Mouse (Mus musculus) midbrain, embryonic 10.5 days (tissue): ENCODE data around the gene Ap3s2. TPM values are rescaled to one million over a fixed set of nuclear protein-coding genes. Genes with fewer than 3 reads are reported as not detected.

Experiments
- DNase-seq: peaks from one replicate; pipeline ENCODE4 v3.0.0-alpha.2; 2017; ENCODE audit warnings: low spot score
- H3K27ac ChIP-seq: fragments of 300-500 bp; sonication (generic); replicated peaks from 2 replicates; pipeline ENCODE4 v1.5.1; 2016; ENCODE audit warnings: mild to moderate bottlenecking
- H3K27me3 ChIP-seq: fragments of 300-500 bp; sonication (generic); 2 replicates; pipeline ENCODE4 v1.6.1; 2016; ENCODE audit warnings: low read depth, mild to moderate bottlenecking; ENCODE audit not compliant: poor library complexity, severe bottlenecking
- H3K36me3 ChIP-seq: fragments of 300-500 bp; sonication (generic); 2 replicates; pipeline ENCODE4 v1.6.1; 2016; ENCODE audit warnings: mild to moderate bottlenecking, moderate library complexity
- H3K4me1 ChIP-seq: fragments of 300-500 bp; sonication (generic); 2 replicates; pipeline ENCODE4 v1.6.1; 2016
- H3K4me3 ChIP-seq: fragments of 300-500 bp; sonication (generic); 2 replicates; pipeline ENCODE4 v1.5.1; 2016; ENCODE audit warnings: mild to moderate bottlenecking, moderate library complexity
- H3K9me3 ChIP-seq: fragments of 300-500 bp; sonication (generic); replicated peaks from 2 replicates; pipeline ENCODE4 v1.6.1; 2016; ENCODE audit warnings: mild to moderate bottlenecking
- WGBS: fragments of 180-500 bp; shearing (Covaris S2); methylation state at CpG from one replicate; pipeline ENCODE4 v1.1.7; 2016; 5-methylcytosine and 5-hydroxymethylcytosine counted together
- polyA plus RNA-seq: library from polyadenylated mRNA; unstranded; fragments of >200 nt; fragmentation: Nextera tagmentation; extraction: Ambion mirVana; gene quantifications from 2 replicates; pipeline ENCODE4 v1.2.1, GENCODE M21; 2016

Ap3s2 gene
- polyA plus RNA-seq, 1 experiment from 2014 or later = 52.3 TPM

DNA sequence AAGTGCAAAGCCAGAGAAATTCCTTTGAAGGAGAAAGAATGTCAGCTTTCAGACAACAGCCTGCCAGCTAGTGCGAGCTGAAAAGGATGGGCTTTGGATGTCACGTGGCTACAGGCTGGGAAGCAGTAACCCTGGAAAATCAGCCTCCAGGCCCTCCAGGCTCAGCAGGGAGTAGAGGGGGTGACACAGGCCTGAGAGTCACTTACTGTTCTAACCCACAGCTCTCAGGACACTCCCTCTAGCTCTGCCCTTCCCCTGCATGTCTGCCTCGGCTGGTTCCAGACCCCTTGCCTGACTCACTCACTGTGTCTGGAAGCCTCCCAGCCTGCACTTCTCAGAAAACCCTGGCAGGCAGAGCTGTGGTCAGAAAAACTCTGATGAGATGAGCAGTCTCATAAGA, 39.5 kb downstream of the Ap3s2 start:
- H3K4me1 ChIP-seq = no peaks in the 10 kb centered on the region
- no peaks in the 10 kb centered on the region for H3K27me3 ChIP-seq
- DNase-seq = no peak
- no peak overlapping the region for H3K27ac ChIP-seq
- H3K4me3 ChIP-seq = no peak overlapping the region
- H3K9me3 ChIP-seq = no peaks in the 10 kb centered on the region
- peaks cover 74% of the 10 kb centered on the region for H3K36me3 ChIP-seq
- 65% methylated on average over 3 of the region's 3 CpGs for WGBS

DNA sequence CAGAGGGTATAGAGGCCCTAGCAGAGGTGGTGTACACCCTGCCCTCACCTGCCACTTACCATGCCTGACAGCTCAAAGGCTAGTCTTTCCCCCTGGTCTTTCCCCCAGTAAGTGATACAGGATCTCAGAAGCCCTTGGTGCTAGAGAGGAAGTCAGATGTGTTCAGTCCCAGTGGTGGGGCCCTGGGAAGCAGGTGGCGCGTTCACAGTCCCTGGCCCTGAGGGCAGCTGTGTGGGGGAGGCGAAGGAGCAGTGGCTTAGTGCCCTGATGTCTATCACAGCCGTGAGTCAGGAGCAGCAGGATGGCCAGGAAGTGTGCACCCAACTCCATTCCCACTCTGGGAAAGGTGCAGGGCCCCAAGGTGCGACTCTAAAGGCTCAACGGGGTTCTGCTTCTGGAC, 40.4 kb downstream of the Ap3s2 start:
- WGBS = 86% methylated on average over 6 of the region's 6 CpGs
- H3K27me3 ChIP-seq = no peaks in the 10 kb centered on the region
- no peak overlapping the region for H3K27ac ChIP-seq
- DNase-seq = no peak
- no peaks in the 10 kb centered on the region for H3K4me1 ChIP-seq
- no peak overlapping the region for H3K4me3 ChIP-seq
- no peaks in the 10 kb centered on the region for H3K9me3 ChIP-seq
- H3K36me3 ChIP-seq = peaks cover 71% of the 10 kb centered on the region

DNA sequence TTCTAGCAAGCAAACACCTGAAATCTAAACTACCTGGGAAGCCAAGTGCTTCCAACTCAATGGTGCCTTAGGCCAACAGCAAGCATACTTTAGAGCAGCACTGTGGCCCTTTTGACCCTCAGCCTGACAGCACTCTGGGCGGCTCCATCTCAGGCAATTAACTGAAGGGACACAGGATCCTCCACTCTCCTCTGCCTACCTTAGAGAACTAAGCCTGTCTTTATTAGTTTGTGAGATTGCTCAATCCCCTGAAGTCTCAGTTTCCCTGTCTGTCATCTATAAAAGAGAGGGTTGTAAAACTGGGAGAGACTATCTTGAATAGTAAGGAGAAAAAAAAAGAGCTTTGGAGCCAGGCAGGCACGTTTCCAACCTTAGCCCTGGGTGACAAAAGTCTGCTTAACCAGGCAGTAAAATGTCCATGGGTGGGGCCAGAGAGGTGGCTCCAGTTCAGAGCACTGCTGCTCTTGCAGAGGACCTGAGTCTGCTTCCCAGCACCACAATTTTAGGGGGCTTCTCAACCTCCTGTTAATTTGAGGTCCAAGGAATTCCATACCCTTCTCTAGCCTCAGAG, 41.9 kb downstream of the Ap3s2 start:
- no peak for DNase-seq
- 80% methylated on average over 2 of the region's 2 CpGs for WGBS
- no peak overlapping the region for H3K27ac ChIP-seq
- H3K9me3 ChIP-seq = no peaks in the 10 kb centered on the region
- peaks cover 65% of the 10 kb centered on the region for H3K36me3 ChIP-seq
- no peak overlapping the region for H3K4me3 ChIP-seq
- no peaks in the 10 kb centered on the region for H3K27me3 ChIP-seq
- no peaks in the 10 kb centered on the region for H3K4me1 ChIP-seq

DNA sequence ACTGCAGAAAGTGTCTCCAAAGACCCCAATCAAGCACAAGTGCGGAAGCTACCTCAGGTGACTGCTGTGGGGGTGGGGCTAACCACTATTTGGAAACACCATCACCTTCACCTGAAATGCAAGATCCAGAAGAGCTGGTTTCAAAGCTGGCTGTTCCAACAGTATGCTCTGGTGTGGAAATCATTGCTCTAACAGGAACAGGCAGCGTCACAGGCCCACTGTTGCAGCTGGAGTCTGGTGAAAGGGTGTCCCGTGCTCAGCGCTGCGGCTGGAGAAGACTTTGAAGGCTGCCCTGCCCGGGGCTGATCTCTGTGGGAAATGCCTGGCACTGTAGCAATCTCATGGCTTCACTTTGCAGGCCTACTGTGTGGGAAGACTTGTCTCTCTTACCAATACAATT, 47.0 kb downstream of the Ap3s2 start:
- H3K4me1 ChIP-seq = peaks cover 10% of the 10 kb centered on the region
- peaks cover 17% of the 10 kb centered on the region for H3K36me3 ChIP-seq
- H3K4me3 ChIP-seq = no peak overlapping the region
- H3K27me3 ChIP-seq = no peaks in the 10 kb centered on the region
- no peak overlapping the region for H3K27ac ChIP-seq
- no peak for DNase-seq
- 88% methylated on average over 6 of the region's 6 CpGs for WGBS
- H3K9me3 ChIP-seq = no peaks in the 10 kb centered on the region

DNA sequence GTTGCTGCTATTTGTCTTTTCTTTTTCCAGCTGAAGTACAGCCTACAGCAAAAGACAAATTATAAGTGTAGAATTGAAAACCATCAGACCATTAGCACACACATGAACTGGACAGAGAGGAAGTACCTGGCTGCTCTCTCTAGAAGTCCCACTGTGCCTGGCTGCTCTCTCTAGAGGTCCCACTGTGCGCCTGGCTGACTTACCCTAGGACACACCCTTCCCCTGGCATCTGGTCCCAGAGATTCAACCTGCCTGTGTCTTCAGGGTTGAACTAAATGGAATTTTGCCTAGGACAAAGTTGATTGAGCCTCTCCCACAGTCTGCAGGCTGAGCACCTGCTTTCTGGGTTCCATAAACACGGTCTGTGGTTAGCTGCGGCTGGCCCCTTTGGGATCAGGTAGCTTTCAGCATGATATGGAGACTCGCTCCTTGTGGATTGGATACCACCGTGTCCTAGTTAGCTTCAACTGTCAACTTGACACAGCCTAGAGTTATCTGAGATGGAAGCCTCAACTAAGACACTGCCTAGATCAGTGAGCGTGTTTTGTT, 48.6 kb downstream of the Ap3s2 start:
- 93% methylated on average over 6 of the region's 6 CpGs for WGBS
- DNase-seq = no peak
- peaks cover 12% of the 10 kb centered on the region for H3K36me3 ChIP-seq
- H3K27me3 ChIP-seq = no peaks in the 10 kb centered on the region
- H3K9me3 ChIP-seq = no peaks in the 10 kb centered on the region
- H3K4me1 ChIP-seq = peaks cover 11% of the 10 kb centered on the region
- H3K4me3 ChIP-seq = no peak overlapping the region
- H3K27ac ChIP-seq = no peak overlapping the region

DNA sequence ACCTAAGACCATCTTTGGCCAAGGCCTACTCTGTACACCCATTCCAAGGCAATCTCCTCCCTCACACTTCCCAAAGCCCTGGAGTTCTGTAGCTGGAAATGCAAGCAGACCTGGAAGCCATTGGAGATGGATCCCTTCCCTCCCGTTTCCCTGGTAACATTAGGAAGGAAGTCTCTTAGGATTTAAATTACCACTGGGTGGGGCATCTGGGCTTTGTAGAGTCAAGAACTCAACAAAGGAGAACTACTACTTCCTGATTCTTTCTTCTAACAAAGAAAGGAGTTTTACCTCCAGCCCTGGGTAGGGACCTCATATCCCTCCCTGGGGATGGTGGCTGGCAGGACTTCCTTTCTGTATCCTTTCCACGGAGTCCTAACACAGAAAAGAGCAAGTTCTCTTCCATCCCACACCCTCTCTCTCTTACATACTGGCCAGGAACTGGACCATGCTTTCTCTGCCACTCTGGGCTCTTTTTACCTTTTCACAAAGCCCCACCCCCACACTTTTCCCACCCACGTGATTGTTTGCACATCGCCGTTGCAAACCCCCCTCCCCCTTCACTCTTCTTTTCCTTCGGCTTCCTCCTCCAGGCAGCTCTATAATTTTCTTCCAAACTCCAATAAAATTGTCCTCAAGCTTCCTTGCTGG, 51.3 kb downstream of the Ap3s2 start:
- Histone ChIP-seq H3K4me1 (peaks cover 17% of the 10 kb centered on the region), H3K27ac (0 out of 2 replicates have a peak overlapping the region, but pooled peaks have one; percentile 19), H3K27me3 (no peaks in the 10 kb centered on the region), H3K9me3 (no peaks in the 10 kb centered on the region), H3K36me3 (no peaks in the 10 kb centered on the region), H3K4me3 (no peak overlapping the region)
- DNase-seq = no peak
- WGBS = 61% methylated on average over 6 of the region's 6 CpGs

DNA sequence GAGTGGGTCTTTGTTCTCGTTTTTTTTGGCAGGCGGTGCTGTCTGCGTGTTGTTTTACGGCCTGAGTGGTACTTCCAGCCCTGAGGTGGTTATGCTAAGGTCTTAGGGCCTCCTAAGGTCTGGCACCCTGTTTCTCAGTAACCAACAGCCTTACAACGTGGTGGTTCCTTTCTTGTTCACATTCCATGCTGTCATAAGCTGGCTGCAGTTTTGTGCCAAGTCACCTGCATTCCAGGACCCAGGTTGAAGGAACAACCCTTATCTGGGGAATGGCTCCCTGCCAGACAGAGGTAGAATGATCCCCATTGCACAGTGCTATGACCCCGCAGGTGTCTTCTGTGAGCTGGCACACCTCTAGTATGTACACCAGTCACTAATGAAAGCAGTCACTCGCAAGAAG, 52.0 kb downstream of the Ap3s2 start:
- H3K4me1 ChIP-seq = peaks cover 17% of the 10 kb centered on the region
- no peak for DNase-seq
- no peaks in the 10 kb centered on the region for H3K36me3 ChIP-seq
- WGBS = 83% methylated on average over 7 of the region's 7 CpGs
- H3K27me3 ChIP-seq = no peaks in the 10 kb centered on the region
- H3K9me3 ChIP-seq = no peaks in the 10 kb centered on the region
- no peak overlapping the region for H3K4me3 ChIP-seq
- no peak overlapping the region for H3K27ac ChIP-seq

DNA sequence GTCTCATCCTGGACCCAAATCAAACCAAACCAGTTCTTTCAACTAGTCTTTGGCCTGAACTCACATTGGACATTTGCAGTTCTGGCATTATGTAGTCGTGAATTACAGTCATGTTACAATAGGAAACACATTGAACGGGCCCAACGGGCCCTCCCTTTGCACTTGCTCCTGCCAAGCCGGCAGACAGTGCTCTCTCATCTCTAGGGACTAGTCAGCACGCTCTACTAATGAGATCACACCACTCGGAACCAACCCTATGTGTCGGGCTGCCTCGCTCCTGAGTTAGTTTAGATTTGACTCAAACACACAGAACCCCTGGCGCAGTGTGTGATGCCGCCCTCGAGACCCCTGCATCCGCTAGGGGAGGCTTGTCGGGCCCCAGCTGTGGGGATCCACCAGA, 52.6 kb downstream of the Ap3s2 start:
- Histone ChIP-seq H3K27me3 (no peaks in the 10 kb centered on the region), H3K36me3 (no peaks in the 10 kb centered on the region), H3K27ac (no peak overlapping the region), H3K4me3 (no peak overlapping the region), H3K4me1 (peaks cover 17% of the 10 kb centered on the region), H3K9me3 (no peaks in the 10 kb centered on the region)
- 83% methylated on average over 13 of the region's 13 CpGs for WGBS
- DNase-seq = no peak

DNA sequence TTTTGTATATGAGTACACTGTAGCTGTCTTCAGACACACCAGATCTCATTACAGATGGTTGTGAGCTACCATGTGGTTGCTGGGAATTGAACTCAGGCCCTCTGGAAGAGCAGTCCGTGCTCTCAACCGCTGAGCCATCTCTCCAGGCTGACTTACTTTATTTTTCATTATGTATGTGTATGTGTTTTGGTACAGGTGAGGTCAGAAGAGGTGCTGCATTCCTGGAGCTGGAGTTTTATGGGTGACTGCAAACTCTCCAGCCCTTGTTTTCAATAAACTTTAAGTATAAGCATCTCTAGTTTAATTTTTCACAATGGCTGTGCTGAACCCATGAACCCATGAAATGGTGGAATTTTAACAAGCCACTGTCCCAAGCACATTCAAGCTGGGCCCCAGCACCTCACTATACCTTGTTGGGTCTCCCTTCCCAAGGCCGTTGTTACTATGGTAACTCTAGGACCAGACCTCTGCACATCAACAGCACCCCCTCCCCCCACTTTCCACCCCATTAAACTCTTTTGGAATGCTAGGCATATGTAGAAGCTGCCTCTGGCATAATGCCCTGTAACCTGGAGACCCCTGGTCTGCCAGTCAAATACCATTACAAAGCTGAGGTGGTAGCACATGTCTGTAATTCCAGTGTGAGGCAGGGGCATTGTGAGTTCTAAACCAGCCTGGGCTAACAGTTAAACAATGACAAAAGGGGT, 54.0 kb downstream of the Ap3s2 start:
- peaks cover 17% of the 10 kb centered on the region for H3K4me1 ChIP-seq
- no peaks in the 10 kb centered on the region for H3K27me3 ChIP-seq
- no peak overlapping the region for H3K4me3 ChIP-seq
- no peak for DNase-seq
- 79% methylated on average over 3 of the region's 3 CpGs for WGBS
- no peak overlapping the region for H3K27ac ChIP-seq
- no peaks in the 10 kb centered on the region for H3K9me3 ChIP-seq
- no peaks in the 10 kb centered on the region for H3K36me3 ChIP-seq

DNA sequence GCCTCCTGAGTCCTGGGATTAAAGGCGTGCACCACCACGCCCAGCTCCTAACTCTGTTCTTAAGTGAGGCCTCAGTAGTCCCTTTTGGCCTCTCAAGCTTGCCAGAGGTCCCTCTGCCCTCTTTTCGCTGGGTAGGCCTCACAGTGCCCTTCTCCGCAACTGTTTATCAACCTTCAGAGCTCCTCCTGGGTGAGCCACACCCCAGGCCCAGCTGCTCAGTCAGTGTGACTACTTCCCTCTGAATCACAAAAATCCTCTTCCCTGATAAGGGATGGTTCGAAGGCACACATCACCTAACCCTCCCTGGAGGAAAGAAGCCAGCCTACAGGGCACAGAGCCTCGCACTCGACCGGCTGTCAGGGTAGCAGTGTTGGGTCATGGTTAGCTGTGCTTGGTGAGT, 58.7 kb downstream of the Ap3s2 start:
- DNase-seq = no peak
- H3K4me1 ChIP-seq = peaks cover 11% of the 10 kb centered on the region
- no peaks in the 10 kb centered on the region for H3K9me3 ChIP-seq
- H3K27ac ChIP-seq = no peak overlapping the region
- no peaks in the 10 kb centered on the region for H3K36me3 ChIP-seq
- H3K27me3 ChIP-seq = no peaks in the 10 kb centered on the region
- WGBS = 92% methylated on average over 8 of the region's 8 CpGs
- H3K4me3 ChIP-seq = no peak overlapping the region

DNA sequence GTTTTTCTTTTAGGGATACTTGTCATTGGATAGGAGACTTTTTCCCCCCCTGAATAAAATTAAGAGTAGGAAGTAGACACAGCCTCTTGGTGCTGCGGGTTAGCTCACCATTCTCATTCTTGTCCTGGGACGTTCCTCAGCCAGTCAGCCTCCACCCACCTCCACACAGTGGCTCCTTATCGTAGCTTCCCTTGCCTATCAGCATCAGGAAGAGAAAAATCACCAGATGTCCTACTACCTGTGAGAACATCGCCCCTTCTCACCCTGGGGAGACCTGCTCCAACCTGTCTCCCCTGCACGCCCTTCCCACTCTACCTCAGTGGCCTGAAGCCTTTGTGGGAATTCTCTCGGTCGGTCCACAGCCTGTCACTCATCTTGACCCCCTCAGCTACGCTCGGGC, 59.6 kb downstream of the Ap3s2 start, which contains the start of gene Anpep:
Anpep (minus strand) TSS at position 249 of the 400 bp plus-strand sequence.
- no peak for DNase-seq
- H3K4me1 ChIP-seq = peaks cover 7% of the 10 kb centered on the region; the same call in 1 of the 2 replicates
- 89% methylated on average over 9 of the region's 9 CpGs for WGBS
- no peaks in the 10 kb centered on the region for H3K27me3 ChIP-seq
- no peak within 1 kb of the TSS for H3K4me3 ChIP-seq
- no peaks in the 10 kb centered on the region for H3K9me3 ChIP-seq
- H3K36me3 ChIP-seq = no peaks in the 10 kb centered on the region
- no peak within 1 kb of the TSS for H3K27ac ChIP-seq

DNA sequence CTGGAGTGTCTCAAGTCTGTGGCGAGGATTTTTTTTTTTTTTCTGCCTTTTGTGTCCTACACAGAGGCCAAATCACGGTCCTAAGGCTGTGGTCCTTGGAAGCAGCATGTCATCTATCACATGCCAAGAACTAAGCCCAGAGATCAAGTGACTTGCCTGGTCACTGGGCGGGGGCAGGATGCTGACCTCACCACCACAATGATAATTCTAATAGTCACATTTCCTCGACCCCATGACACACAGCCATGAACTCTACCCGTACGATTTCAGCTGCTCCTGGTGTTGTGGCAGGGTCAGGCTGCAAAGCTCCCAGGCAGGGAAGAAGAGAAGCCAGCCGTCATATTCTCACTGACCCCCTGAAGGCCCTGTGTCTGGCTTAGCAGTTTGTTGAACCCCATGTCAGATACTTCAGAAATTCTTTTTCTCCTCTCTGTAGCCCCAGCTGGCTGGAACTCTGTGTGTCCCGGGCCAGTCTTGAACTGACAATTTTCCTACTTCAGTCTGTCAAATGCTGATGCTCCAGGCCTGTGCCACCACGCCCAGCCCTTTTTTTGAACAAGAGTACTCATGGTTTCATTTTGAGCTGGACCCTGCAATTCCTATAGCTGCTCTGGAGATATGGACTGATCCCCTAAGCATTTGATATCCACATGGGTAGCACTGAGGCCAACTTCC, 61.4 kb downstream of the Ap3s2 start:
- no peaks in the 10 kb centered on the region for H3K36me3 ChIP-seq
- peaks cover 7% of the 10 kb centered on the region; the same call in 1 of the 2 replicates for H3K4me1 ChIP-seq
- H3K4me3 ChIP-seq = no peak overlapping the region
- DNase-seq = no peak
- H3K9me3 ChIP-seq = no peaks in the 10 kb centered on the region
- H3K27me3 ChIP-seq = no peaks in the 10 kb centered on the region
- 80% methylated on average over 9 of the region's 9 CpGs for WGBS
- no peak overlapping the region for H3K27ac ChIP-seq
